Mouse (Mus musculus): Measurements from ENCODE around the gene Nfasc. TPM values are rescaled to one million over a fixed set of nuclear protein-coding genes. Genes with fewer than 3 reads are reported as not detected.

Gene Nfasc
- total RNA-seq, 2 experiments from 2014 or later, result 0.35 to 0.39 TPM

GRCm38 (mm10) chr1:132582998-132583604 is 158.5 kb downstream of the Nfasc start:
- no peak for DNase-seq

- no peak for DNase-seq
Observed at GRCm38 (mm10) chr1:132581845-132582839, 159.5 kb downstream of the Nfasc start.

- no peak for DNase-seq
Observed at GRCm38 (mm10) chr1:132580063-132580462, 161.5 kb downstream of the Nfasc start.

- DNase-seq, result no peak
Observed at GRCm38 (mm10) chr1:132576845-132577244, 164.8 kb downstream of the Nfasc start.

GRCm38 (mm10) chr1:132572851-132573250 is 168.7 kb downstream of the Nfasc start:
- no peak for DNase-seq

- no peak for DNase-seq
Observed at GRCm38 (mm10) chr1:132571613-132572012, 170.0 kb downstream of the Nfasc start.

GRCm38 (mm10) chr1:132570906-132571305 is 170.7 kb downstream of the Nfasc start:
- no peak for DNase-seq

- no peak for DNase-seq
Observed at GRCm38 (mm10) chr1:132570068-132570780, 171.4 kb downstream of the Nfasc start.

- no peak for DNase-seq
Observed at GRCm38 (mm10) chr1:132569516-132569915, 172.1 kb downstream of the Nfasc start.

- no peak for DNase-seq
Observed at GRCm38 (mm10) chr1:132567336-132568125, 174.1 kb downstream of the Nfasc start.

GRCm38 (mm10) chr1:132565766-132566165 is 175.8 kb downstream of the Nfasc start:
- DNase-seq, result no peak

- DNase-seq, result no peak
Observed at GRCm38 (mm10) chr1:132564946-132565345, 176.7 kb downstream of the Nfasc start.

GRCm38 (mm10) chr1:132562337-132562795 is 179.2 kb downstream of the Nfasc start:
- DNase-seq, result no peak

GRCm38 (mm10) chr1:132560907-132561700 is 180.5 kb downstream of the Nfasc start:
- peak in 1 of 2 experiments; percentile 14 for DNase-seq

GRCm38 (mm10) chr1:132559045-132559444 is 182.6 kb downstream of the Nfasc start:
- DNase-seq, result no peak

- peak; percentile 67 to 71 for DNase-seq
Observed at GRCm38 (mm10) chr1:132557901-132558631, 183.5 kb downstream of the Nfasc start.

GRCm38 (mm10) chr1:132543789-132544188 is 197.8 kb downstream of the Nfasc start:
- peak; percentile 29 to 40 for DNase-seq

- DNase-seq, result no peak
Observed at GRCm38 (mm10) chr1:132542762-132543306, 198.8 kb downstream of the Nfasc start, which contains the start of gene Cntn2. Gene Cntn2 (minus strand): TSS chr1:132543256.

GRCm38 (mm10) chr1:132541824-132542599 is 199.6 kb downstream of the Nfasc start:
- DNase-seq, result no peak

Data from heart, adult 18-20 months (tissue).